Mouse (Mus musculus): ENCODE data around the gene Corin.

The Corin gene

GRCm38 (mm10) chr5:72443007-72443406 lies 61.3 kb downstream of the Corin start:
- DNase-seq (ENCODE audit: low read depth, low spot score) = no peak

GRCm38 (mm10) chr5:72441181-72441580 lies 63.1 kb downstream of the Corin start:
- DNase-seq (ENCODE audit: low read depth, low spot score) = no peak

GRCm38 (mm10) chr5:72435085-72435484 lies 69.2 kb downstream of the Corin start:
- no peak for DNase-seq (ENCODE audit: low read depth, low spot score)

- no peak for DNase-seq (ENCODE audit: low read depth, low spot score)
Observed at GRCm38 (mm10) chr5:72431856-72432255, 72.4 kb downstream of the Corin start.

- DNase-seq (ENCODE audit: low read depth, low spot score) = no peak
Observed at GRCm38 (mm10) chr5:72427556-72427955, 76.7 kb downstream of the Corin start.

GRCm38 (mm10) chr5:72425342-72426010 lies 78.8 kb downstream of the Corin start:
- DNase-seq (ENCODE audit: low read depth, low spot score) = no peak

- no peak for DNase-seq (ENCODE audit: low read depth, low spot score)
Observed at GRCm38 (mm10) chr5:72411874-72412329, 92.4 kb downstream of the Corin start.

GRCm38 (mm10) chr5:72410841-72411240 lies 93.4 kb downstream of the Corin start:
- DNase-seq (ENCODE audit: low read depth, low spot score) = no peak

GRCm38 (mm10) chr5:72403376-72403775 lies 100.9 kb downstream of the Corin start:
- no peak for DNase-seq (ENCODE audit: low read depth, low spot score)

GRCm38 (mm10) chr5:72402913-72403312 lies 101.4 kb downstream of the Corin start:
- DNase-seq (ENCODE audit: low read depth, low spot score) = no peak

- DNase-seq (ENCODE audit: low read depth, low spot score) = no peak
Observed at GRCm38 (mm10) chr5:72401778-72402177, 102.5 kb downstream of the Corin start.

GRCm38 (mm10) chr5:72401251-72401650 lies 103.0 kb downstream of the Corin start:
- no peak for DNase-seq (ENCODE audit: low read depth, low spot score)

- no peak for DNase-seq (ENCODE audit: low read depth, low spot score)
Observed at GRCm38 (mm10) chr5:72382148-72382547, 122.1 kb downstream of the Corin start.

GRCm38 (mm10) chr5:72380616-72381015 lies 123.7 kb downstream of the Corin start:
- no peak for DNase-seq (ENCODE audit: low read depth, low spot score)

GRCm38 (mm10) chr5:72368004-72368403 lies 136.3 kb downstream of the Corin start:
- no peak for DNase-seq (ENCODE audit: low read depth, low spot score)

- DNase-seq (ENCODE audit: low read depth, low spot score) = no peak
Observed at GRCm38 (mm10) chr5:72365801-72366200, 138.5 kb downstream of the Corin start.

- DNase-seq (ENCODE audit: low read depth, low spot score) = no peak
Observed at GRCm38 (mm10) chr5:72363838-72364237, 140.4 kb downstream of the Corin start.

GRCm38 (mm10) chr5:72353746-72354145 lies 150.5 kb downstream of the Corin start:
- DNase-seq (ENCODE audit: low read depth, low spot score) = no peak

- peak; percentile 46 for DNase-seq (ENCODE audit: low read depth, low spot score)
Observed at GRCm38 (mm10) chr5:72350081-72350758, 154.1 kb downstream of the Corin start.

GRCm38 (mm10) chr5:72348591-72348990 lies 155.7 kb downstream of the Corin start:
- DNase-seq (ENCODE audit: low read depth, low spot score) = no peak

- DNase-seq (ENCODE audit: low read depth, low spot score) = no peak
Observed at GRCm38 (mm10) chr5:72335873-72336272, 168.4 kb downstream of the Corin start.

GRCm38 (mm10) chr5:72332901-72333300 lies 171.4 kb downstream of the Corin start:
- DNase-seq (ENCODE audit: low read depth, low spot score) = no peak

- no peak for DNase-seq (ENCODE audit: low read depth, low spot score)
Observed at GRCm38 (mm10) chr5:72331217-72331616, 173.1 kb downstream of the Corin start.
